12 mouse cellular contexts compared by ENCODE assay signal in the genomic region with DNA sequence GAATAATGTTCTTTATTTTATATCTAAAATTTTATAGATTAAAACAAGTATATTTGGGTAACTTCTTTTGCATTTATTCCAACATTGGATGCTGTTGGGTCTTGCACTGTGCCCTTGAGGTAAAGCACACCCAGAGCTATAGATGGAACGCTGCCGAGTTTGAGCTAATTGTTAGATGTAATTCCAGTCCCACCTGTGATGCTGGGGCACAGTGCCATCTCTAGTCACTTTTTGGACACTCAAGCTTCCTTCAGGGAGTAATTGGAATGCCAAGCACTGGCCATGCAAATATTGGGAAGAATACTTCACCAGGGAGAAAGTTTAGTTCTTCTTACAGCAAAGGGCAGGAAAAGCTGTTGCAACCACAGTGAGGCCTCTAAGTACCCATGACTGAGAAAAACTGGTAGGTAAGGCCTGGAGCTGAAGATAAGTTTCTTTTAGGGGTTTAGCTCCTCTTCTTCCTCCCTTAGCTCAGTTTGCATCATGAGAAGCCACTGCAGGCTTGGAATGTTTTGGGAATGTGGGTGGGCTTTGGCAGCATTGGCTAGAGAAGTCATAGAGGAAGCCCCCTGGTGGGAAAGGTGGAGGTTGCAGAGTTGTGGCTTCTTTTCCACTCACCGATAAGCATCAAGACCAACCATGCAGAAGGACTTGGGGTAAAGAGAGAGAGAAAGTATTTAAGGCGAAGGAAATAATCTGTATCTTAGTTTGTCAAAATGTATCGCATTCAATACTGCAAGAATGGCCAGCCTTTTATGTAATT.
DNase-seq lines count a peak whose midpoint lies in the region; ATAC-seq and TF ChIP-seq lines count a peak whose summit lies in the region.
"Had no signal": no experiment of that assay in that cellular context is flagged by ENCODE, and none has a peak within 500 bp of the region (broad histone marks: within the 10 kb centered on the region; RNA-seq: fewer than 3 reads in every experiment).

No protein-coding gene starts in this region.

- 85% methylated on average over 5 of the region's 5 CpGs for WGBS in hindbrain, embryonic 11.5 days
- 83% methylated on average over 5 of the region's 5 CpGs for WGBS in hindbrain, embryonic 16.5 days
- 71% methylated on average over 5 of the region's 5 CpGs for WGBS in lung, adult 2 months

- no peaks in the 10 kb centered on the region for H3K4me1 ChIP-seq in hindbrain, embryonic 11.5 days (replicated peaks; ENCODE audit: control insufficient read depth, insufficient read depth, low read length)
- no peaks in the 10 kb centered on the region for H3K4me1 ChIP-seq in hindbrain, embryonic 16.5 days (ENCODE audit: control insufficient read depth, insufficient read depth, low read depth, low read length)
- H3K4me1 ChIP-seq in E14TG2a.4 (replicated peaks; ENCODE audit: low read depth, low read length) = no peaks in the 10 kb centered on the region
- H3K4me1 ChIP-seq in lung, adult 2 months (ENCODE audit: control insufficient read depth, insufficient read depth, low read length) = no peaks in the 10 kb centered on the region
- H3K4me1 ChIP-seq: intestine, embryonic 15.5 days had no signal

- peak; percentile 28 for TF ChIP-seq CTCF in E14TG2a.4 (conservative IDR thresholded peaks at IDR 0.05; ENCODE audit: low read length)
- no peak for TF ChIP-seq CTCF in lung, adult 2 months (IDR thresholded peaks at IDR 0.05; ENCODE audit: insufficient read depth, low read length)

- no peak for TF ChIP-seq POLR2A in lung, adult 2 months (IDR thresholded peaks at IDR 0.05; ENCODE audit: borderline replicate concordance, extremely low read depth, low read depth, low read length)

- no peaks in the 10 kb centered on the region for H3K9me3 ChIP-seq in hindbrain, embryonic 11.5 days (ENCODE audit: control insufficient read depth, low read length)
- no peaks in the 10 kb centered on the region for H3K9me3 ChIP-seq in hindbrain, embryonic 16.5 days (ENCODE audit: control insufficient read depth, low read length)
- H3K9me3 ChIP-seq in E14TG2a.4 (ENCODE audit: low read length) = 0 out of 2 replicates have a peak, but pooled peaks cover 11% of the 10 kb centered on the region
- H3K9me3 ChIP-seq: intestine, embryonic 15.5 days had no signal

- no peak overlapping the region for H3K9ac ChIP-seq in hindbrain, embryonic 11.5 days (ENCODE audit: low read depth, low read length)
- no peak overlapping the region for H3K9ac ChIP-seq in hindbrain, embryonic 16.5 days (ENCODE audit: low read depth, low read length)
- H3K9ac ChIP-seq: intestine, embryonic 15.5 days had no signal

- no peak overlapping the region for H3K27ac ChIP-seq in hindbrain, embryonic 11.5 days (ENCODE audit: low read depth, low read length)
- no peak overlapping the region for H3K27ac ChIP-seq in hindbrain, embryonic 16.5 days (ENCODE audit: low read depth, low read length)
- H3K27ac ChIP-seq: intestine, embryonic 15.5 days had no signal

- no peak for ATAC-seq in hindbrain, embryonic 11.5 days (ENCODE audit: low FRiP score)
- ATAC-seq in hindbrain, embryonic 16.5 days = no peak
- ATAC-seq: forebrain, embryonic 16.5 days; intestine, embryonic 15.5 days had no signal

- H3K27me3 ChIP-seq in hindbrain, embryonic 11.5 days (ENCODE audit: control insufficient read depth, insufficient read depth, low read length) = no peaks in the 10 kb centered on the region
- H3K27me3 ChIP-seq in hindbrain, embryonic 16.5 days (replicated peaks; ENCODE audit: control insufficient read depth, insufficient read depth, low read length) = no peaks in the 10 kb centered on the region
- H3K27me3 ChIP-seq in E14TG2a.4 (ENCODE audit: insufficient read depth, low read length) = no peaks in the 10 kb centered on the region
- H3K27me3 ChIP-seq: intestine, embryonic 15.5 days had no signal

- H3K36me3 ChIP-seq in hindbrain, embryonic 11.5 days (ENCODE audit: control insufficient read depth, insufficient read depth, low read length) = no peaks in the 10 kb centered on the region
- no peaks in the 10 kb centered on the region for H3K36me3 ChIP-seq in hindbrain, embryonic 16.5 days (ENCODE audit: control insufficient read depth, insufficient read depth, low read length)
- no peaks in the 10 kb centered on the region for H3K36me3 ChIP-seq in E14TG2a.4 (ENCODE audit: insufficient read depth, low read length)
- H3K36me3 ChIP-seq: intestine, embryonic 15.5 days had no signal

- H3K4me3 ChIP-seq in hindbrain, embryonic 11.5 days (ENCODE audit: low read depth, low read length) = no peak overlapping the region
- H3K4me3 ChIP-seq in hindbrain, embryonic 16.5 days (ENCODE audit: low read length) = no peak overlapping the region
- no peak overlapping the region for H3K4me3 ChIP-seq in E14TG2a.4 (replicated peaks; ENCODE audit: low read length)
- H3K4me3 ChIP-seq in lung, adult 2 months (replicated peaks; ENCODE audit: extremely low read depth, low read depth, low read length) = no peak overlapping the region
- H3K4me3 ChIP-seq: intestine, embryonic 15.5 days had no signal

- peak; percentile 34 for DNase-seq in hindbrain, embryonic 11.5 days (ENCODE audit: low spot score)
- DNase-seq in cerebellum, adult 9-10 months = peak; percentile 62
- DNase-seq in lung, adult 2 months = peak; percentile 11
- no peak for DNase-seq in urinary bladder, adult 18-20 months (ENCODE audit: low spot score in 2 of 2)
- DNase-seq in thymus, postnatal 25 days = no peak
- no peak for DNase-seq in gastrocnemius, postnatal 25 days

- H3K4me2 ChIP-seq in hindbrain, embryonic 11.5 days (replicated peaks; ENCODE audit: low read depth, low read length) = no peak overlapping the region
- H3K4me2 ChIP-seq in hindbrain, embryonic 16.5 days (ENCODE audit: low read length) = no peak overlapping the region
- H3K4me2 ChIP-seq: heart, embryonic 11.5 days; intestine, embryonic 15.5 days; midbrain, embryonic 11.5 days had no signal

Comparison
In these comparisons a context has a peak if more than half of its experiments do, and no peak if none do; other contexts are left out.
1. DNase-seq: peak in hindbrain, embryonic 11.5 days (single experiment), cerebellum, adult 9-10 months (single experiment) and lung, adult 2 months (single experiment); none in urinary bladder, adult 18-20 months (0 of 2), thymus, postnatal 25 days (single experiment) and gastrocnemius, postnatal 25 days (single experiment).